Mouse (Mus musculus): Measurements from ENCODE around the gene Gm28051. TPM values are rescaled to one million over a fixed set of nuclear protein-coding genes. Genes with fewer than 3 reads are reported as not detected.

Gene Gm28051
- polyA plus RNA-seq, 1 experiment from 2014 or later: not detected

- Histone ChIP-seq H3K4me1 (ENCODE audit: control insufficient read depth, insufficient read depth, low read length) (peaks cover 15% of the 10 kb centered on the region; the same call in 1 of the 2 replicates), H3K4me3 (ENCODE audit: low read depth, low read length) (peak overlapping the region; percentile 2; the same call in 1 of the 2 replicates), H3K9me3 (ENCODE audit: control insufficient read depth, low read length) (no peaks in the 10 kb centered on the region), H3K4me2 (peak overlapping the region; percentile 30), H3K27ac (ENCODE audit: low read depth, low read length) (peak overlapping the region; percentile 84), H3K27me3 (ENCODE audit: control insufficient read depth, insufficient read depth, low read length) (no peaks in the 10 kb centered on the region), H3K36me3 (ENCODE audit: control insufficient read depth, insufficient read depth, low read length) (no peaks in the 10 kb centered on the region), H3K9ac (ENCODE audit: low read length) (peak overlapping the region; percentile 43)
- DNase-seq (ENCODE audit: low spot score, missing footprints): no peak
- WGBS: 45% methylated on average over 16 of the region's 16 CpGs
- ATAC-seq (ENCODE audit: low FRiP score): peak; percentile 65
Measured at GRCm38 (mm10) chr12:102730798-102731619, 26.6 kb downstream of the Gm28051 start.

GRCm38 (mm10) chr12:102729855-102730797, 27.4 kb downstream of the Gm28051 start:
- 33% methylated on average over 26 of the region's 26 CpGs for WGBS
- Histone ChIP-seq H3K4me2 (peak overlapping the region; percentile 30), H3K4me3 (ENCODE audit: low read depth, low read length) (peak overlapping the region; percentile 2; the same call in 1 of the 2 replicates), H3K9me3 (ENCODE audit: control insufficient read depth, low read length) (no peaks in the 10 kb centered on the region), H3K9ac (ENCODE audit: low read length) (peak overlapping the region; percentile 43), H3K36me3 (ENCODE audit: control insufficient read depth, insufficient read depth, low read length) (no peaks in the 10 kb centered on the region), H3K4me1 (ENCODE audit: control insufficient read depth, insufficient read depth, low read length) (peaks cover 15% of the 10 kb centered on the region; the same call in 1 of the 2 replicates), H3K27me3 (ENCODE audit: control insufficient read depth, insufficient read depth, low read length) (no peaks in the 10 kb centered on the region), H3K27ac (ENCODE audit: low read depth, low read length) (peak overlapping the region; percentile 84)
- peak; percentile 98 for DNase-seq (ENCODE audit: low spot score, missing footprints)
- peak; percentile 99 for ATAC-seq (ENCODE audit: low FRiP score)

- no peaks in the 10 kb centered on the region for H3K9me3 ChIP-seq (ENCODE audit: control insufficient read depth, low read length)
- H3K4me2 ChIP-seq: no peak overlapping the region
- H3K36me3 ChIP-seq (ENCODE audit: control insufficient read depth, insufficient read depth, low read length): no peaks in the 10 kb centered on the region
- no peaks in the 10 kb centered on the region for H3K27me3 ChIP-seq (ENCODE audit: control insufficient read depth, insufficient read depth, low read length)
- peak; percentile 66 for DNase-seq (ENCODE audit: low spot score, missing footprints)
- H3K9ac ChIP-seq (ENCODE audit: low read length): no peak overlapping the region
- no peak overlapping the region for H3K4me3 ChIP-seq (ENCODE audit: low read depth, low read length)
- H3K4me1 ChIP-seq (ENCODE audit: control insufficient read depth, insufficient read depth, low read length): peaks cover 12% of the 10 kb centered on the region; the same call in 1 of the 2 replicates
- 80% methylated on average over 7 of the region's 7 CpGs for WGBS
- ATAC-seq (ENCODE audit: low FRiP score): no peak
- no peak overlapping the region for H3K27ac ChIP-seq (ENCODE audit: low read depth, low read length)
Measured at GRCm38 (mm10) chr12:102725761-102726175, 31.8 kb downstream of the Gm28051 start.

GRCm38 (mm10) chr12:102725146-102725545, 32.4 kb downstream of the Gm28051 start:
- ATAC-seq (ENCODE audit: low FRiP score) (no peak), DNase-seq (ENCODE audit: low spot score, missing footprints) (peak; percentile 59)
- no peak overlapping the region for H3K9ac ChIP-seq (ENCODE audit: low read length)
- 92% methylated on average over 6 of the region's 6 CpGs for WGBS
- H3K4me3 ChIP-seq (ENCODE audit: low read depth, low read length): no peak overlapping the region
- no peak overlapping the region for H3K27ac ChIP-seq (ENCODE audit: low read depth, low read length)
- no peaks in the 10 kb centered on the region for H3K9me3 ChIP-seq (ENCODE audit: control insufficient read depth, low read length)
- H3K4me2 ChIP-seq: no peak overlapping the region
- no peaks in the 10 kb centered on the region for H3K27me3 ChIP-seq (ENCODE audit: control insufficient read depth, insufficient read depth, low read length)
- no peaks in the 10 kb centered on the region for H3K36me3 ChIP-seq (ENCODE audit: control insufficient read depth, insufficient read depth, low read length)
- peaks cover 9% of the 10 kb centered on the region; the same call in 1 of the 2 replicates for H3K4me1 ChIP-seq (ENCODE audit: control insufficient read depth, insufficient read depth, low read length)

- 0 out of 2 replicates have a peak, but pooled peaks cover 3% of the 10 kb centered on the region for H3K4me1 ChIP-seq (ENCODE audit: control insufficient read depth, insufficient read depth, low read length)
- no peak overlapping the region for H3K27ac ChIP-seq (ENCODE audit: low read depth, low read length)
- H3K36me3 ChIP-seq (ENCODE audit: control insufficient read depth, insufficient read depth, low read length): no peaks in the 10 kb centered on the region
- WGBS: 89% methylated on average over 6 of the region's 6 CpGs
- no peak overlapping the region for H3K4me3 ChIP-seq (ENCODE audit: low read depth, low read length)
- no peak overlapping the region for H3K4me2 ChIP-seq
- H3K27me3 ChIP-seq (ENCODE audit: control insufficient read depth, insufficient read depth, low read length): no peaks in the 10 kb centered on the region
- no peak for DNase-seq (ENCODE audit: low spot score, missing footprints)
- ATAC-seq (ENCODE audit: low FRiP score): no peak
- no peak overlapping the region for H3K9ac ChIP-seq (ENCODE audit: low read length)
- H3K9me3 ChIP-seq (ENCODE audit: control insufficient read depth, low read length): no peaks in the 10 kb centered on the region
Measured at GRCm38 (mm10) chr12:102723861-102724260, 33.7 kb downstream of the Gm28051 start.

- DNase-seq (ENCODE audit: low spot score, missing footprints): peak; percentile 84
- H3K4me1 ChIP-seq (ENCODE audit: control insufficient read depth, insufficient read depth, low read length): 0 out of 2 replicates have a peak, but pooled peaks cover 3% of the 10 kb centered on the region
- no peak for ATAC-seq (ENCODE audit: low FRiP score)
- no peak overlapping the region for H3K9ac ChIP-seq (ENCODE audit: low read length)
- H3K4me2 ChIP-seq: no peak overlapping the region
- no peaks in the 10 kb centered on the region for H3K9me3 ChIP-seq (ENCODE audit: control insufficient read depth, low read length)
- H3K27ac ChIP-seq (ENCODE audit: low read depth, low read length): no peak overlapping the region
- WGBS: 64% methylated on average over 8 of the region's 8 CpGs
- no peaks in the 10 kb centered on the region for H3K36me3 ChIP-seq (ENCODE audit: control insufficient read depth, insufficient read depth, low read length)
- no peak overlapping the region for H3K4me3 ChIP-seq (ENCODE audit: low read depth, low read length)
- H3K27me3 ChIP-seq (ENCODE audit: control insufficient read depth, insufficient read depth, low read length): no peaks in the 10 kb centered on the region
Measured at GRCm38 (mm10) chr12:102722966-102723365, 34.6 kb downstream of the Gm28051 start.

- H3K4me2 ChIP-seq: no peak overlapping the region
- no peak overlapping the region for H3K27ac ChIP-seq (ENCODE audit: low read depth, low read length)
- ATAC-seq (ENCODE audit: low FRiP score): peak; percentile 23; the same call in 1 of the 2 replicates
- no peak overlapping the region for H3K4me3 ChIP-seq (ENCODE audit: low read depth, low read length)
- H3K4me1 ChIP-seq (ENCODE audit: control insufficient read depth, insufficient read depth, low read length): 0 out of 2 replicates have a peak, but pooled peaks cover 3% of the 10 kb centered on the region
- no peak for DNase-seq (ENCODE audit: low spot score, missing footprints)
- no peak overlapping the region for H3K9ac ChIP-seq (ENCODE audit: low read length)
- 56% methylated on average over 11 of the region's 11 CpGs for WGBS
- no peaks in the 10 kb centered on the region for H3K27me3 ChIP-seq (ENCODE audit: control insufficient read depth, insufficient read depth, low read length)
- no peaks in the 10 kb centered on the region for H3K36me3 ChIP-seq (ENCODE audit: control insufficient read depth, insufficient read depth, low read length)
- H3K9me3 ChIP-seq (ENCODE audit: control insufficient read depth, low read length): no peaks in the 10 kb centered on the region
Measured at GRCm38 (mm10) chr12:102722451-102722850, 35.1 kb downstream of the Gm28051 start.

GRCm38 (mm10) chr12:102719552-102720315, 37.8 kb downstream of the Gm28051 start:
- ATAC-seq (ENCODE audit: low FRiP score) (peak; percentile 81), DNase-seq (ENCODE audit: low spot score, missing footprints) (peak; percentile 95)
- WGBS: 29% methylated on average over 13 of the region's 13 CpGs
- Histone ChIP-seq H3K27ac (ENCODE audit: low read depth, low read length) (no peak overlapping the region), H3K27me3 (ENCODE audit: control insufficient read depth, insufficient read depth, low read length) (no peaks in the 10 kb centered on the region), H3K4me3 (ENCODE audit: low read depth, low read length) (no peak overlapping the region), H3K36me3 (ENCODE audit: control insufficient read depth, insufficient read depth, low read length) (no peaks in the 10 kb centered on the region), H3K9ac (ENCODE audit: low read length) (no peak overlapping the region), H3K4me1 (ENCODE audit: control insufficient read depth, insufficient read depth, low read length) (0 out of 2 replicates have a peak, but pooled peaks cover 3% of the 10 kb centered on the region), H3K9me3 (ENCODE audit: control insufficient read depth, low read length) (no peaks in the 10 kb centered on the region), H3K4me2 (peak overlapping the region; percentile 9; the same call in 1 of the 2 replicates)
